Mouse (Mus musculus) CH12.LX (cell line): ENCODE data around the gene Glycam1. TPM values are rescaled to one million over a fixed set of nuclear protein-coding genes. Genes with fewer than 3 reads are reported as not detected.

Experiments
- DNase-seq: peaks from one replicate; pipeline ENCODE4 v3.0.0-alpha.2; 2013; ENCODE audit errors: extremely low read depth
- H3K27ac ChIP-seq: 2 replicates; pipeline ENCODE4 v1.5.1; 2012; ENCODE audit warnings: low read depth, mild to moderate bottlenecking, control low read depth, moderate library complexity; ENCODE audit not compliant: insufficient read depth
- H3K27me3 ChIP-seq: replicated peaks from 2 replicates; pipeline ENCODE3; 2012; ENCODE audit warnings: inconsistent platforms
- H3K36me3 ChIP-seq, 2 experiments: replicated peaks in 1 of 2; 2 replicates each; pipeline versions ENCODE3 to v1.6.1; 2012; ENCODE audit warnings: inconsistent platforms in 1 of 2, low read length in 1 of 2, mild to moderate bottlenecking in 1 of 2, mixed read lengths in 1 of 2, moderate library complexity in 1 of 2; ENCODE audit not compliant: control insufficient read depth in 1 of 2, insufficient read depth in 1 of 2
- H3K4me1 ChIP-seq, 2 experiments: 2 replicates each; pipeline ENCODE4 v1.6.1; 2012; ENCODE audit warnings: inconsistent platforms in 1 of 2, moderate library complexity in 1 of 2; ENCODE audit not compliant: insufficient read depth in 2 of 2, control insufficient read depth in 1 of 2
- H3K4me2 ChIP-seq: 2 replicates; pipeline ENCODE4 v1.6.1; 2012; ENCODE audit warnings: low read depth, mild to moderate bottlenecking, control low read depth; ENCODE audit not compliant: poor library complexity, insufficient read depth, severe bottlenecking
- H3K4me3 ChIP-seq, 3 experiments: fragments of 150-350 bp in 1 of 3; sonication (generic) in 1 of 3; replicated peaks in 1 of 3; 2 replicates each; pipeline versions ENCODE3 to v1.5.1; 2011 to 2012; ENCODE audit warnings: low read depth in 2 of 3, low read length in 2 of 3, mild to moderate bottlenecking in 2 of 3, moderate library complexity in 2 of 3, control low read depth in 1 of 3, improper control_type of control experiment in 1 of 3, inconsistent platforms in 1 of 3, mixed read lengths in 1 of 3; ENCODE audit not compliant: poor library complexity in 1 of 3
- H3K79me2 ChIP-seq: replicated peaks from 2 replicates; pipeline ENCODE4 v1.6.1; 2012; ENCODE audit warnings: mild to moderate bottlenecking, moderate library complexity; ENCODE audit not compliant: control insufficient read depth, poor library complexity, insufficient read depth, severe bottlenecking; ENCODE audit errors: extremely low read depth
- H3K9ac ChIP-seq: 2 replicates; pipeline ENCODE4 v1.6.1; 2012; ENCODE audit warnings: low read depth, mild to moderate bottlenecking, control low read depth, moderate library complexity; ENCODE audit not compliant: insufficient read depth
- H3K9me3 ChIP-seq: replicated peaks from 2 replicates; pipeline ENCODE3; 2012; ENCODE audit warnings: low read length, inconsistent platforms, mixed read lengths
- BHLHE40 ChIP-seq: IDR thresholded peaks from 2 replicates; pipeline ENCODE4 v1.6.1; 2011; ENCODE audit warnings: mild to moderate bottlenecking, low read depth, low read length, improper control_type of control experiment
- CTCF ChIP-seq, 2 experiments: IDR thresholded peaks in 1 of 2; conservative IDR thresholded peaks in 1 of 2; 2 replicates each; pipeline ENCODE4 v1.5.1; 2011 to 2012; ENCODE audit warnings: low read depth in 2 of 2, low read length in 2 of 2, improper control_type of control experiment in 1 of 2, inconsistent platforms in 1 of 2, mild to moderate bottlenecking in 1 of 2, moderate library complexity in 1 of 2
- ETS1 ChIP-seq: conservative IDR thresholded peaks from 2 replicates; pipeline ENCODE4 v1.6.1; 2012; ENCODE audit warnings: low read depth, mild to moderate bottlenecking, inconsistent platforms, low read length, improper control_type of control experiment, moderate library complexity
- GABPA ChIP-seq: IDR thresholded peaks from 2 replicates; pipeline ENCODE4 v1.6.1; 2012; ENCODE audit warnings: low read depth, low read length, improper control_type of control experiment, inconsistent platforms; ENCODE audit not compliant: insufficient replicate concordance
- JUN ChIP-seq: IDR thresholded peaks from 2 replicates; pipeline ENCODE4 v1.6.1; 2011; ENCODE audit warnings: low read depth, mild to moderate bottlenecking, low read length, improper control_type of control experiment, moderate library complexity; ENCODE audit not compliant: insufficient read depth
- KAT2A ChIP-seq: IDR thresholded peaks from 2 replicates; pipeline ENCODE4 v1.6.1; 2012; ENCODE audit warnings: low read length, improper control_type of control experiment, inconsistent platforms; ENCODE audit not compliant: insufficient replicate concordance
- MAFK ChIP-seq: IDR thresholded peaks from 2 replicates; pipeline ENCODE4 v1.6.1; 2011; ENCODE audit warnings: low read length, improper control_type of control experiment; ENCODE audit not compliant: insufficient replicate concordance
- MAX ChIP-seq: IDR thresholded peaks from 2 replicates; pipeline ENCODE4 v1.6.1; 2011; ENCODE audit warnings: low read length, improper control_type of control experiment
- MXI1 ChIP-seq: IDR thresholded peaks from 2 replicates; pipeline ENCODE4 v1.6.1; 2011; ENCODE audit warnings: mild to moderate bottlenecking, low read depth, low read length, improper control_type of control experiment
- MYC ChIP-seq: IDR thresholded peaks from 2 replicates; pipeline ENCODE4 v1.6.1; 2011; ENCODE audit warnings: low read depth, mild to moderate bottlenecking, improper control_type of control experiment, low read length
- NELFE ChIP-seq: IDR thresholded peaks from 2 replicates; pipeline ENCODE4 v1.6.1; 2011; ENCODE audit warnings: low read depth, low read length, improper control_type of control experiment
- POLR2A ChIP-seq: IDR thresholded peaks from 2 replicates; pipeline ENCODE4 v1.6.1; 2011; ENCODE audit warnings: low read depth, mild to moderate bottlenecking, improper control_type of control experiment, low read length
- RAD21 ChIP-seq: IDR thresholded peaks from 2 replicates; pipeline ENCODE4 v1.6.1; 2011; ENCODE audit warnings: low read depth, mild to moderate bottlenecking, low read length, improper control_type of control experiment, moderate library complexity
- SIN3A ChIP-seq: IDR thresholded peaks from 2 replicates; pipeline ENCODE4 v1.6.1; 2012; ENCODE audit warnings: low read length, improper control_type of control experiment, inconsistent platforms
- SMC3 ChIP-seq: IDR thresholded peaks from 2 replicates; pipeline ENCODE4 v1.6.1; 2011; ENCODE audit warnings: low read depth, low read length, improper control_type of control experiment
- TBP ChIP-seq: conservative IDR thresholded peaks from 2 replicates; pipeline ENCODE4 v1.6.1; 2011; ENCODE audit warnings: low read depth, low read length, improper control_type of control experiment
- ZC3H11A ChIP-seq: IDR thresholded peaks from 2 replicates; pipeline ENCODE4 v1.6.1; 2012; ENCODE audit warnings: low read depth, mild to moderate bottlenecking, inconsistent platforms, low read length, improper control_type of control experiment
- ZMIZ1 ChIP-seq: IDR thresholded peaks from 2 replicates; pipeline ENCODE4 v1.6.1; 2012; ENCODE audit warnings: low read depth, mild to moderate bottlenecking, inconsistent platforms, low read length, improper control_type of control experiment
- dilution Hi-C: fragments of 300-500 bp; cut with MboI; formaldehyde crosslinking; loops from 2 replicates; pipeline ENCODE4 v1.14.3; 2020; ENCODE audit warnings: low sequenced_read_pairs; ENCODE audit not compliant: extremely low pct_unique_long_range_greater_than_20kb, extremely low pct_ligation_motif_present
- in situ Hi-C: fragments of 300-500 bp; cut with MboI; formaldehyde crosslinking; loops from 3 replicates; pipeline ENCODE4 v1.14.3; 2019; ENCODE audit warnings: low sequenced_read_pairs, low pct_ligation_motif_present, low pct_unique_long_range_greater_than_20kb, mixed read lengths
- polyA plus RNA-seq: library from polyadenylated mRNA; unstranded; fragments of >175 nt; gene quantifications from 2 replicates; pipeline ENCODE4 v1.2.1, GENCODE M21; 2012; ENCODE audit warnings: low read depth; ENCODE audit not compliant: insufficient read length
- total RNA-seq, 2 experiments: library from RNA; depleted of rRNA; stranded (reverse); fragments of 300-350 nt in 1 of 2; fragments of >200 nt in 1 of 2; gene quantifications; 2 replicates each; pipeline ENCODE4 v1.2.3; 2012 to 2014

The Glycam1 gene
- total and polyA plus RNA-seq, 3 experiments: not detected

- DNase-seq: peak; percentile 27
- Histone ChIP-seq H3K27me3 (no peaks in the 10 kb centered on the region), H3K4me3 (no peak overlapping the region), H3K36me3 (no peaks in the 10 kb centered on the region), H3K9ac (no peak overlapping the region), H3K9me3 (no peaks in the 10 kb centered on the region), H3K79me2 (no peaks in the 10 kb centered on the region), H3K4me2 (no peak overlapping the region), H3K27ac (no peak overlapping the region), H3K4me1 (peaks cover 0 to 22% of the 10 kb centered on the region in 2 experiments; a peak in 2 of 4 replicates)
- dilution Hi-C loops (no loop called here), in situ Hi-C loops (no loop called here)
- TF ChIP-seq MXI1 (no peak), MYC (no peak), NELFE (no peak), ZMIZ1 (no peak), JUN (no peak), POLR2A (no peak), MAFK (no peak), ETS1 (no peak), TBP (no peak), KAT2A (no peak), ZC3H11A (no peak)
Measured at GRCm38 (mm10) chr15:103549475-103549874, 15.4 kb downstream of the Glycam1 start.

DNA sequence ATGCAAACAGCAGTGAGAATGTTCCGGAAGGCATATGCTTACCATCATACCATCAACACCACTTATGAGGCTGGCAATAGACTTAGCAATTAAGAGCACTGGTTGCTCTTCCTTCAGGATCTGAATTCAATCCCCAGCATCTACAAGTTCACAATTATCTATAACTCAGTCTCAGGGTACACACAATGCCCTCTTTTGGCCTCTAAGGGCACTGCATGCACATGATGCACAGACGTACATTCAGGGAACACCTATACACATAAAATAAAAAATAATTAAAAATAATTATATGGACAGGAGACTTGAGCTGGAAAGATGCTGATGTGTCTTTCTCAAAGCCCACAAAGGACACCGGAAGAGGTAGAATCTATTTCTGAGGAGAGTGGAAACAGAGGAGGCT lies 16.9 kb downstream of the Glycam1 start:
- TF ChIP-seq GABPA (no peak), MAX (no peak), CTCF (conservative IDR thresholded peaks at IDR 0.05 in 1 of 2, IDR thresholded peaks at IDR 0.05 in 1 of 2; ENCODE audit: low read depth in 2 of 2, low read length in 2 of 2) (peak in 1 of 2 experiments; percentile 55; a peak in 3 of 4 replicates), RAD21 (peak; percentile 18), SMC3 (peak; percentile 16; the same call in 1 of the 2 replicates), SIN3A (no peak), BHLHE40 (no peak)
- Histone ChIP-seq H3K9ac (no peak overlapping the region), H3K36me3 (no peaks in the 10 kb centered on the region), H3K27ac (no peak overlapping the region), H3K79me2 (no peaks in the 10 kb centered on the region), H3K4me1 (peaks cover 0 to 22% of the 10 kb centered on the region in 2 experiments; a peak in 2 of 4 replicates), H3K27me3 (no peaks in the 10 kb centered on the region), H3K4me2 (no peak overlapping the region), H3K9me3 (no peaks in the 10 kb centered on the region), H3K4me3 (no peak overlapping the region)
- in situ Hi-C loops (no loop called here), dilution Hi-C loops (no loop called here)
- DNase-seq: no peak
